Mouse (Mus musculus) telencephalon, adult 2 months (tissue): ENCODE results near the gene Npnt.

Experiments used
- DNase-seq: peaks from one replicate; pipeline ENCODE4 v3.0.0-alpha.2; 2011; ENCODE audit warnings: low read depth, low spot score

The Npnt gene

GRCm38 (mm10) chr3:132949791-132950528 lies at the start of gene Npnt:
TSS of gene Npnt (minus strand) at chr3:132950291.
- no peak for DNase-seq

- DNase-seq = no peak
Measured at GRCm38 (mm10) chr3:132996299-132996698, 46.2 kb upstream of the Npnt start.

GRCm38 (mm10) chr3:132995904-132996267 lies 45.8 kb upstream of the Npnt start:
- no peak for DNase-seq

- no peak for DNase-seq
Measured at GRCm38 (mm10) chr3:132995172-132995903, 45.2 kb upstream of the Npnt start.

- DNase-seq = no peak
Measured at GRCm38 (mm10) chr3:132986188-132986587, 36.1 kb upstream of the Npnt start.

- DNase-seq = no peak
Measured at GRCm38 (mm10) chr3:132983845-132984485, 33.9 kb upstream of the Npnt start.

- DNase-seq = no peak
Measured at GRCm38 (mm10) chr3:132981968-132982367, 31.9 kb upstream of the Npnt start.

GRCm38 (mm10) chr3:132979781-132980461 lies 29.8 kb upstream of the Npnt start:
- DNase-seq = no peak

- DNase-seq = no peak
Measured at GRCm38 (mm10) chr3:132966255-132966654, 16.2 kb upstream of the Npnt start.

- DNase-seq = no peak
Measured at GRCm38 (mm10) chr3:132964715-132965507, 14.8 kb upstream of the Npnt start.

GRCm38 (mm10) chr3:132962631-132963361 lies 12.7 kb upstream of the Npnt start:
- no peak for DNase-seq

- DNase-seq = no peak
Measured at GRCm38 (mm10) chr3:132950529-132950880, 414 bp upstream of the Npnt start.

GRCm38 (mm10) chr3:132949380-132949790 lies 706 bp downstream of the Npnt start:
- no peak for DNase-seq

GRCm38 (mm10) chr3:132948298-132948795 lies 1.7 kb downstream of the Npnt start:
- DNase-seq = no peak

- no peak for DNase-seq
Measured at GRCm38 (mm10) chr3:132946086-132946485, 4.0 kb downstream of the Npnt start.

GRCm38 (mm10) chr3:132945669-132946068 lies 4.4 kb downstream of the Npnt start:
- no peak for DNase-seq

GRCm38 (mm10) chr3:132944609-132945008 lies 5.5 kb downstream of the Npnt start:
- DNase-seq = no peak

GRCm38 (mm10) chr3:132944193-132944592 lies 5.9 kb downstream of the Npnt start:
- no peak for DNase-seq

GRCm38 (mm10) chr3:132942778-132943177 lies 7.3 kb downstream of the Npnt start:
- no peak for DNase-seq
